Mouse (Mus musculus): Measurements from ENCODE around the gene Slc4a2. TPM values are rescaled to one million over a fixed set of nuclear protein-coding genes. Genes with fewer than 3 reads are reported as not detected.

Slc4a2 gene
- total RNA-seq, 2 experiments from 2014 or later, result 20.9 to 29.3 TPM

- ATAC-seq (replicated peaks; ENCODE audit: poor library complexity, severe bottlenecking), result no peak
These were observed 29.8 kb downstream of the Slc4a2 start for GRCm38 (mm10) chr5:24453283-24453984.

- ATAC-seq (replicated peaks; ENCODE audit: poor library complexity, severe bottlenecking), result no peak
These were observed 30.3 kb downstream of the Slc4a2 start for GRCm38 (mm10) chr5:24453985-24454303.

- ATAC-seq (replicated peaks; ENCODE audit: poor library complexity, severe bottlenecking), result no peak
These were observed 31.4 kb downstream of the Slc4a2 start for GRCm38 (mm10) chr5:24455076-24455475.

GRCm38 (mm10) chr5:24455613-24456012 is 32.0 kb downstream of the Slc4a2 start:
- ATAC-seq (replicated peaks; ENCODE audit: poor library complexity, severe bottlenecking), result no peak

- ATAC-seq (replicated peaks; ENCODE audit: poor library complexity, severe bottlenecking), result no peak
These were observed 43.1 kb downstream of the Slc4a2 start for GRCm38 (mm10) chr5:24466762-24467161.

- peak; percentile 73 for ATAC-seq (replicated peaks; ENCODE audit: poor library complexity, severe bottlenecking)
These were observed 47.0 kb downstream of the Slc4a2 start for GRCm38 (mm10) chr5:24470600-24470999.

- no peak for ATAC-seq (replicated peaks; ENCODE audit: poor library complexity, severe bottlenecking)
These were observed 49.4 kb downstream of the Slc4a2 start for GRCm38 (mm10) chr5:24472884-24473619.

GRCm38 (mm10) chr5:24474025-24474722 is 50.5 kb downstream of the Slc4a2 start:
- peak; percentile 18; the same call in 1 of the 2 replicates for ATAC-seq (replicated peaks; ENCODE audit: poor library complexity, severe bottlenecking)

GRCm38 (mm10) chr5:24474723-24475261 is 51.2 kb downstream of the Slc4a2 start:
- ATAC-seq (replicated peaks; ENCODE audit: poor library complexity, severe bottlenecking), result peak; percentile 51

- ATAC-seq (replicated peaks; ENCODE audit: poor library complexity, severe bottlenecking), result no peak
These were observed 52.0 kb downstream of the Slc4a2 start for GRCm38 (mm10) chr5:24475476-24476241.

GRCm38 (mm10) chr5:24477909-24478308 is 54.3 kb downstream of the Slc4a2 start:
- no peak for ATAC-seq (replicated peaks; ENCODE audit: poor library complexity, severe bottlenecking)

- ATAC-seq (replicated peaks; ENCODE audit: poor library complexity, severe bottlenecking), result 0 out of 2 replicates have a peak, but pooled peaks have one; percentile 27
These were observed 58.0 kb downstream of the Slc4a2 start for GRCm38 (mm10) chr5:24481647-24482046.

GRCm38 (mm10) chr5:24482247-24483079 is 58.8 kb downstream of the Slc4a2 start:
- ATAC-seq (replicated peaks; ENCODE audit: poor library complexity, severe bottlenecking), result no peak

- peak; percentile 77 for ATAC-seq (replicated peaks; ENCODE audit: poor library complexity, severe bottlenecking)
These were observed 59.7 kb downstream of the Slc4a2 start for GRCm38 (mm10) chr5:24483326-24483725.

GRCm38 (mm10) chr5:24484963-24485362 is 61.3 kb downstream of the Slc4a2 start:
- ATAC-seq (replicated peaks; ENCODE audit: poor library complexity, severe bottlenecking), result no peak

GRCm38 (mm10) chr5:24486097-24486496 is 62.5 kb downstream of the Slc4a2 start:
- ATAC-seq (replicated peaks; ENCODE audit: poor library complexity, severe bottlenecking), result peak; percentile 72

- no peak for ATAC-seq (replicated peaks; ENCODE audit: poor library complexity, severe bottlenecking)
These were observed 63.1 kb downstream of the Slc4a2 start for GRCm38 (mm10) chr5:24486738-24487137.

- ATAC-seq (replicated peaks; ENCODE audit: poor library complexity, severe bottlenecking), result no peak
These were observed 66.8 kb downstream of the Slc4a2 start for GRCm38 (mm10) chr5:24490413-24490920.

Data from granulocyte monocyte progenitor cell, adult 5-6 weeks (primary cell).